Comparison of ENCODE assay signal across 14 mouse cellular contexts in genomic region chr7:64185203-64185931, GRCm38 (mm10). TPM values are rescaled to one million over a fixed set of nuclear protein-coding genes. Genes with fewer than 3 reads are reported as not detected.
DNase-seq lines count a peak whose midpoint lies in the region; ATAC-seq lines count a peak whose summit lies in the region.
"Had no signal": no experiment of that assay in that cellular context is flagged by ENCODE, and none has a peak within 500 bp of the region (broad histone marks: within the 10 kb centered on the region; RNA-seq: fewer than 3 reads in every experiment).

No protein-coding gene starts in this region.

- peak overlapping the region; percentile 53; the same call in 1 of the 2 replicates for H3K27ac ChIP-seq in hindbrain, embryonic 10.5 days
- H3K27ac ChIP-seq in hindbrain, embryonic 11.5 days (ENCODE audit: low read depth, low read length), result no peak overlapping the region
- no peak overlapping the region for H3K27ac ChIP-seq in embryonic facial prominence, embryonic 15.5 days (replicated peaks)
- peak overlapping the region; percentile 69 for H3K27ac ChIP-seq in midbrain, embryonic 10.5 days (replicated peaks)
- H3K27ac ChIP-seq: layer of hippocampus, adult 2 months; liver, embryonic 13.5 days had no signal

- peaks cover 7% of the 10 kb centered on the region; the same call in 1 of the 2 replicates for H3K27me3 ChIP-seq in hindbrain, embryonic 10.5 days (ENCODE audit: insufficient read depth, poor library complexity, severe bottlenecking)
- H3K27me3 ChIP-seq in hindbrain, embryonic 11.5 days (ENCODE audit: control insufficient read depth, insufficient read depth, low read length), result no peaks in the 10 kb centered on the region
- H3K27me3 ChIP-seq in embryonic facial prominence, embryonic 15.5 days, result no peaks in the 10 kb centered on the region
- H3K27me3 ChIP-seq in midbrain, embryonic 10.5 days (ENCODE audit: low read depth, poor library complexity, severe bottlenecking), result peaks cover 15% of the 10 kb centered on the region; the same call in 1 of the 2 replicates
- H3K27me3 ChIP-seq: liver, embryonic 13.5 days had no signal

- no peaks in the 10 kb centered on the region for H3K9me3 ChIP-seq in hindbrain, embryonic 10.5 days
- H3K9me3 ChIP-seq in hindbrain, embryonic 11.5 days (ENCODE audit: control insufficient read depth, low read length), result no peaks in the 10 kb centered on the region
- H3K9me3 ChIP-seq in embryonic facial prominence, embryonic 15.5 days (replicated peaks), result no peaks in the 10 kb centered on the region
- no peaks in the 10 kb centered on the region for H3K9me3 ChIP-seq in midbrain, embryonic 10.5 days (replicated peaks)
- H3K9me3 ChIP-seq: liver, embryonic 13.5 days had no signal

- H3K4me3 ChIP-seq in hindbrain, embryonic 10.5 days, result no peak overlapping the region
- H3K4me3 ChIP-seq in hindbrain, embryonic 11.5 days (ENCODE audit: low read depth, low read length), result no peak overlapping the region
- H3K4me3 ChIP-seq in embryonic facial prominence, embryonic 15.5 days (replicated peaks), result no peak overlapping the region
- H3K4me3 ChIP-seq in midbrain, embryonic 10.5 days, result no peak overlapping the region
- H3K4me3 ChIP-seq: layer of hippocampus, adult 2 months; liver, embryonic 13.5 days had no signal

- H3K36me3 ChIP-seq in hindbrain, embryonic 10.5 days, result no peaks in the 10 kb centered on the region
- H3K36me3 ChIP-seq in hindbrain, embryonic 11.5 days (ENCODE audit: control insufficient read depth, insufficient read depth, low read length), result no peaks in the 10 kb centered on the region
- H3K36me3 ChIP-seq in embryonic facial prominence, embryonic 15.5 days, result no peaks in the 10 kb centered on the region
- H3K36me3 ChIP-seq in midbrain, embryonic 10.5 days, result no peaks in the 10 kb centered on the region
- H3K36me3 ChIP-seq: liver, embryonic 13.5 days had no signal

- ATAC-seq in hindbrain, embryonic 11.5 days (ENCODE audit: low FRiP score), result no peak
- peak; percentile 34; the same call in 1 of the 2 replicates for ATAC-seq in embryonic facial prominence, embryonic 15.5 days (ENCODE audit: insufficient number of reproducible peaks, low FRiP score, low TSS enrichment, low read depth)

- DNase-seq in hindbrain, embryonic 10.5 days (ENCODE audit: low spot score), result no peak
- no peak for DNase-seq in hindbrain, embryonic 11.5 days (ENCODE audit: low spot score)
- no peak for DNase-seq in midbrain, embryonic 10.5 days (ENCODE audit: low spot score)
- DNase-seq in thymus, postnatal 25 days, result peak; percentile 59
- no peak for DNase-seq in kidney, postnatal 4 days
- DNase-seq in urinary bladder, postnatal 10 days (ENCODE audit: low spot score), result no peak
- DNase-seq in right cerebral cortex, adult 2 months (ENCODE audit: low spot score in 2 of 2), result no peak
- DNase-seq: B cell, adult 2 months; cerebellum, postnatal 25 days; heart, postnatal 36 days; liver, embryonic 13.5 days; right cerebral cortex, postnatal 25 days had no signal

- 42% methylated on average over 10 of the region's 10 CpGs for WGBS in hindbrain, embryonic 10.5 days
- 37% methylated on average over 10 of the region's 10 CpGs for WGBS in hindbrain, embryonic 11.5 days
- 39% methylated on average over 10 of the region's 10 CpGs for WGBS in embryonic facial prominence, embryonic 15.5 days
- 45% methylated on average over 10 of the region's 10 CpGs for WGBS in midbrain, embryonic 10.5 days

- no peak overlapping the region for H3K4me2 ChIP-seq in hindbrain, embryonic 11.5 days (replicated peaks; ENCODE audit: low read depth, low read length)
- no peak overlapping the region for H3K4me2 ChIP-seq in embryonic facial prominence, embryonic 15.5 days (replicated peaks)
- H3K4me2 ChIP-seq: liver, embryonic 13.5 days had no signal

- H3K9ac ChIP-seq in hindbrain, embryonic 11.5 days (ENCODE audit: low read depth, low read length), result no peak overlapping the region
- H3K9ac ChIP-seq in embryonic facial prominence, embryonic 15.5 days, result no peak overlapping the region
- H3K9ac ChIP-seq: liver, embryonic 13.5 days had no signal

- peaks cover 11% of the 10 kb centered on the region for H3K4me1 ChIP-seq in hindbrain, embryonic 10.5 days (replicated peaks)
- H3K4me1 ChIP-seq in hindbrain, embryonic 11.5 days (replicated peaks; ENCODE audit: control insufficient read depth, insufficient read depth, low read length), result no peaks in the 10 kb centered on the region
- H3K4me1 ChIP-seq in embryonic facial prominence, embryonic 15.5 days, result peaks cover 15% of the 10 kb centered on the region
- peaks cover 10% of the 10 kb centered on the region for H3K4me1 ChIP-seq in midbrain, embryonic 10.5 days
- H3K4me1 ChIP-seq: liver, embryonic 13.5 days had no signal

RNA-seq across cellular contexts. Expression of gene Trpm1, which starts 31.7 kb away (rescaled TPM):
- polyA plus RNA-seq in hindbrain, embryonic 10.5 days (2016; fragmentation: Nextera tagmentation; extraction: Ambion mirVana), result 2.0 and 6.1 TPM in 2 replicates
- polyA plus RNA-seq in hindbrain, embryonic 11.5 days (2014; fragmentation: Nextera tagmentation; extraction: Ambion mirVana), result 0.74 and 0.92 TPM in 2 replicates
- 4.2 and 4.5 TPM in 2 replicates for polyA plus RNA-seq in embryonic facial prominence, embryonic 15.5 days (2015; fragmentation: Nextera tagmentation; extraction: Ambion mirVana)
- polyA plus RNA-seq in midbrain, embryonic 10.5 days (2016; fragmentation: Nextera tagmentation; extraction: Ambion mirVana), result 0.41 and 6.1 TPM in 2 replicates
- polyA plus RNA-seq: liver, embryonic 13.5 days had no signal

Comparison
In these comparisons a context has a peak if more than half of its experiments do, and no peak if none do; other contexts are left out.
1. H3K27ac ChIP-seq: peak in hindbrain, embryonic 10.5 days (single experiment) and midbrain, embryonic 10.5 days (single experiment); none in hindbrain, embryonic 11.5 days (single experiment) and embryonic facial prominence, embryonic 15.5 days (single experiment).